12 mouse cellular contexts compared by ENCODE assay signal in the genomic region with DNA sequence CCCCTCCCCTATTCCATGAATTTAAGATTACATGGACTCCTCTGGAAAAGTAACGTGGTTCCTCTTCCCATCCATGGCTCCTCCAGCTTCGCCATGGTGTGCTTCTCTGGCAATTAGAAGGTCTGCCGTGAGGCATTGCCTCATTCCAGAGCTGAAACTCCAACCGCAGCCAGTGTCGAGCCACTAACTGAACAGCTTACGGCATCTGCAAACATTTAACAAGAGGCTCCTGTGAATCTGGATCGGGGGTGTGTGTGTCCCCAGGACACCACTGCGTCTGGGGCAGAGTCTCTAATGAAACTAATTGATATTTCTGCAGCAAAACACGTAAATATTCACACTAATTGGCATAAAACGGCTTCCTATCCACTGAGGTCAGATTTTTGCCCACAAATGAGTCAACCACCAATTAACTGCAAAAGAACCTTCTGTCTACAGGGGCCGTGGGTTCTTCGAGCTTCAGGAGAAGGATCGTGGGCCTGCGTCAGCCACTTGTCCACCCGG.
"Had no signal": no experiment of that assay in that cellular context is flagged by ENCODE, and none has a peak within 500 bp of the region (broad histone marks: within the 10 kb centered on the region; RNA-seq: fewer than 3 reads in every experiment).

No protein-coding gene starts in this region.

- H3K27ac ChIP-seq: kidney, embryonic 15.5 days; liver, embryonic 15.5 days; midbrain, embryonic 13.5 days had no signal

- DNase-seq: kidney, adult 2 months; kidney, postnatal 14 days; layer of hippocampus, adult 9-11 months; layer of hippocampus, postnatal 36 days; lung, adult 2 months; lung, postnatal 36 days; right cerebral cortex, postnatal 14 days; thymus, postnatal 36 days had no signal

- H3K4me3 ChIP-seq: kidney, embryonic 15.5 days; liver, embryonic 15.5 days; midbrain, embryonic 13.5 days had no signal

- H3K9ac ChIP-seq: kidney, embryonic 15.5 days; liver, embryonic 15.5 days; midbrain, embryonic 13.5 days had no signal

- ATAC-seq: lung, postnatal 0 days; midbrain, embryonic 13.5 days had no signal

- H3K4me2 ChIP-seq: kidney, embryonic 15.5 days; liver, embryonic 15.5 days; midbrain, embryonic 13.5 days had no signal

- H3K4me1 ChIP-seq: kidney, embryonic 15.5 days; liver, embryonic 15.5 days; midbrain, embryonic 13.5 days had no signal

- H3K36me3 ChIP-seq: kidney, embryonic 15.5 days; liver, embryonic 15.5 days; midbrain, embryonic 13.5 days had no signal

- H3K9me3 ChIP-seq: kidney, embryonic 15.5 days; liver, embryonic 15.5 days; midbrain, embryonic 13.5 days had no signal

- H3K27me3 ChIP-seq: kidney, embryonic 15.5 days; liver, embryonic 15.5 days; midbrain, embryonic 13.5 days had no signal
